Mouse (Mus musculus) urinary bladder, postnatal 25 days (tissue): Measurements from ENCODE around the gene Aplp1.
"Not testable (repeated sequence)": the region's sequence is repeated elsewhere in the genome, so short reads cannot be mapped to it uniquely, and the experiment has no call there.

Source experiments
- DNase-seq: peaks from one replicate; pipeline ENCODE4 v3.0.0; 2022; ENCODE audit warnings: low spot score

Aplp1 gene

GRCm38 (mm10) chr7:30444971-30445751 lies at the start of gene Aplp1:
Gene Aplp1, minus strand, starts transcription at chr7:30445535.
- DNase-seq, result peak; percentile 46

GRCm38 (mm10) chr7:30493401-30493931 lies 48.1 kb upstream of the Aplp1 start, which contains the start of gene Prodh2:
Gene Prodh2, plus strand, starts transcription at chr7:30493622.
- no peak for DNase-seq

GRCm38 (mm10) chr7:30492765-30493164 lies 47.4 kb upstream of the Aplp1 start:
- DNase-seq, result peak; percentile 68

- no peak for DNase-seq
These were observed 45.6 kb upstream of the Aplp1 start for GRCm38 (mm10) chr7:30490957-30491307.

- DNase-seq, result peak; percentile 15
These were observed 45.1 kb upstream of the Aplp1 start for GRCm38 (mm10) chr7:30490251-30490956.

- no peak for DNase-seq
These were observed 38.9 kb upstream of the Aplp1 start for GRCm38 (mm10) chr7:30484250-30484649.

GRCm38 (mm10) chr7:30477415-30478381 lies 32.4 kb upstream of the Aplp1 start:
- no peak for DNase-seq

GRCm38 (mm10) chr7:30476136-30476535 lies 30.8 kb upstream of the Aplp1 start:
- not testable (repeated sequence) for DNase-seq

GRCm38 (mm10) chr7:30474999-30475398 lies 29.7 kb upstream of the Aplp1 start:
- DNase-seq, result no peak

GRCm38 (mm10) chr7:30472411-30472810 lies 27.1 kb upstream of the Aplp1 start:
- DNase-seq, result no peak

- DNase-seq, result no peak
These were observed 19.5 kb upstream of the Aplp1 start for GRCm38 (mm10) chr7:30464816-30465300.

- no peak for DNase-seq
These were observed 18.7 kb upstream of the Aplp1 start for GRCm38 (mm10) chr7:30463996-30464395.

- no peak for DNase-seq
These were observed 18.2 kb upstream of the Aplp1 start for GRCm38 (mm10) chr7:30463568-30463967.

- DNase-seq, result no peak
These were observed 14.1 kb upstream of the Aplp1 start for GRCm38 (mm10) chr7:30459484-30459883.

- DNase-seq, result no peak
These were observed 12.4 kb upstream of the Aplp1 start, which contains the start of the genes Kirrel2 and Nphs1 for GRCm38 (mm10) chr7:30457629-30458330. Gene Kirrel2, minus strand, starts transcription at chr7:30457690. Gene Nphs1, plus strand, starts transcription at chr7:30458315.

GRCm38 (mm10) chr7:30456911-30457628 lies 11.7 kb upstream of the Aplp1 start:
- DNase-seq, result no peak

GRCm38 (mm10) chr7:30456487-30456886 lies 11.2 kb upstream of the Aplp1 start:
- DNase-seq, result no peak

GRCm38 (mm10) chr7:30454259-30454658 lies 8.9 kb upstream of the Aplp1 start:
- DNase-seq, result no peak

- peak; percentile 30 for DNase-seq
These were observed 8.4 kb upstream of the Aplp1 start for GRCm38 (mm10) chr7:30453766-30454165.

- no peak for DNase-seq
These were observed 8.0 kb upstream of the Aplp1 start for GRCm38 (mm10) chr7:30453327-30453726.
